Mouse (Mus musculus): ENCODE measurements at regions not wholly inside any gene's neighbourhood (a gene's known extent, or its start where the extent isn't known, plus 50 kb on each side); places are given as distances from the start of the nearest gene placed in this dataset.
"Not testable (repeated sequence)": the region's sequence is repeated elsewhere in the genome, so short reads cannot be mapped to it uniquely, and the experiment has no call there.

- Histone ChIP-seq H3K27ac (no peak overlapping the region), H3K9me3 (replicated peaks; ENCODE audit: low read length) (no peaks in the 10 kb centered on the region), H3K36me3 (ENCODE audit: insufficient read depth, low read length) (no peaks in the 10 kb centered on the region), H3K9ac (ENCODE audit: low read depth, low read length) (no peak overlapping the region), H3K4me3 (replicated peaks; ENCODE audit: low read depth, low read length) (no peak overlapping the region), H3K4me2 (ENCODE audit: low read length) (no peak overlapping the region), H3K27me3 (ENCODE audit: insufficient read depth, low read length) (no peaks in the 10 kb centered on the region), H3K4me1 (replicated peaks; ENCODE audit: insufficient read depth, low read length) (no peaks in the 10 kb centered on the region)
- ATAC-seq (replicated peaks; ENCODE audit: low FRiP score, low read depth) (no peak), DNase-seq (ENCODE audit: low spot score) (no peak)
- TF ChIP-seq CTCF (IDR thresholded peaks at IDR 0.05; ENCODE audit: low read depth) = no peak
- WGBS = 100% methylated on average over 1 of the region's 1 CpGs
Observed at GRCm38 (mm10) chr9:51654645-51655044, 110.5 kb upstream of the Arhgap20 start.

GRCm38 (mm10) chr9:51657796-51658195 is 107.3 kb upstream of the Arhgap20 start:
- no peaks in the 10 kb centered on the region for H3K27me3 ChIP-seq (ENCODE audit: insufficient read depth, low read length)
- no peak overlapping the region for H3K9ac ChIP-seq (ENCODE audit: low read depth, low read length)
- H3K4me1 ChIP-seq (replicated peaks; ENCODE audit: insufficient read depth, low read length) = no peaks in the 10 kb centered on the region
- no peak for DNase-seq (ENCODE audit: low spot score)
- H3K36me3 ChIP-seq (ENCODE audit: insufficient read depth, low read length) = no peaks in the 10 kb centered on the region
- no peaks in the 10 kb centered on the region for H3K9me3 ChIP-seq (replicated peaks; ENCODE audit: low read length)
- H3K4me3 ChIP-seq (replicated peaks; ENCODE audit: low read depth, low read length) = no peak overlapping the region
- TF ChIP-seq CTCF (IDR thresholded peaks at IDR 0.05; ENCODE audit: low read depth) = no peak
- 76% methylated on average over 1 of the region's 1 CpGs for WGBS
- H3K27ac ChIP-seq = no peak overlapping the region
- no peak overlapping the region for H3K4me2 ChIP-seq (ENCODE audit: low read length)
- ATAC-seq (replicated peaks; ENCODE audit: low FRiP score, low read depth) = no peak

GRCm38 (mm10) chr9:51660908-51661874 is 103.9 kb upstream of the Arhgap20 start:
- Histone ChIP-seq H3K4me1 (replicated peaks; ENCODE audit: insufficient read depth, low read length) (no peaks in the 10 kb centered on the region), H3K4me3 (replicated peaks; ENCODE audit: low read depth, low read length) (no peak overlapping the region), H3K9me3 (replicated peaks; ENCODE audit: low read length) (no peaks in the 10 kb centered on the region), H3K27me3 (ENCODE audit: insufficient read depth, low read length) (no peaks in the 10 kb centered on the region), H3K9ac (ENCODE audit: low read depth, low read length) (no peak overlapping the region), H3K4me2 (ENCODE audit: low read length) (no peak overlapping the region), H3K27ac (no peak overlapping the region), H3K36me3 (ENCODE audit: insufficient read depth, low read length) (no peaks in the 10 kb centered on the region)
- TF ChIP-seq CTCF (IDR thresholded peaks at IDR 0.05; ENCODE audit: low read depth) = no peak
- 51% methylated on average over 7 of the region's 7 CpGs for WGBS
- ATAC-seq (replicated peaks; ENCODE audit: low FRiP score, low read depth) = no peak
- peak; percentile 46 for DNase-seq (ENCODE audit: low spot score)

GRCm38 (mm10) chr9:51661911-51662310 is 103.2 kb upstream of the Arhgap20 start:
- Histone ChIP-seq H3K9me3 (replicated peaks; ENCODE audit: low read length) (no peaks in the 10 kb centered on the region), H3K36me3 (ENCODE audit: insufficient read depth, low read length) (no peaks in the 10 kb centered on the region), H3K27ac (no peak overlapping the region), H3K9ac (ENCODE audit: low read depth, low read length) (no peak overlapping the region), H3K4me2 (ENCODE audit: low read length) (no peak overlapping the region), H3K4me3 (replicated peaks; ENCODE audit: low read depth, low read length) (no peak overlapping the region), H3K4me1 (replicated peaks; ENCODE audit: insufficient read depth, low read length) (no peaks in the 10 kb centered on the region), H3K27me3 (ENCODE audit: insufficient read depth, low read length) (no peaks in the 10 kb centered on the region)
- no peak for TF ChIP-seq CTCF (IDR thresholded peaks at IDR 0.05; ENCODE audit: low read depth)
- 81% methylated on average over 2 of the region's 2 CpGs for WGBS
- no peak for DNase-seq (ENCODE audit: low spot score)
- ATAC-seq (replicated peaks; ENCODE audit: low FRiP score, low read depth) = no peak

- H3K9me3 ChIP-seq (replicated peaks; ENCODE audit: low read length) = no peaks in the 10 kb centered on the region
- no peak for ATAC-seq (replicated peaks; ENCODE audit: low FRiP score, low read depth)
- no peak overlapping the region for H3K27ac ChIP-seq
- no peak overlapping the region for H3K9ac ChIP-seq (ENCODE audit: low read depth, low read length)
- TF ChIP-seq CTCF (IDR thresholded peaks at IDR 0.05; ENCODE audit: low read depth) = no peak
- H3K4me2 ChIP-seq (ENCODE audit: low read length) = no peak overlapping the region
- no peaks in the 10 kb centered on the region for H3K4me1 ChIP-seq (replicated peaks; ENCODE audit: insufficient read depth, low read length)
- WGBS = 36% methylated on average over 1 of the region's 1 CpGs
- no peak overlapping the region for H3K4me3 ChIP-seq (replicated peaks; ENCODE audit: low read depth, low read length)
- H3K36me3 ChIP-seq (ENCODE audit: insufficient read depth, low read length) = no peaks in the 10 kb centered on the region
- DNase-seq (ENCODE audit: low spot score) = peak; percentile 28
- H3K27me3 ChIP-seq (ENCODE audit: insufficient read depth, low read length) = no peaks in the 10 kb centered on the region
Observed at GRCm38 (mm10) chr9:51664353-51664752, 100.8 kb upstream of the Arhgap20 start.

GRCm38 (mm10) chr9:51664876-51665275 is 100.3 kb upstream of the Arhgap20 start:
- H3K36me3 ChIP-seq (ENCODE audit: insufficient read depth, low read length) = no peaks in the 10 kb centered on the region

GRCm38 (mm10) chr9:51668976-51669375 is 96.2 kb upstream of the Arhgap20 start:
- H3K27me3 ChIP-seq (ENCODE audit: insufficient read depth, low read length); H3K9ac ChIP-seq (ENCODE audit: low read depth, low read length); H3K9me3 ChIP-seq (replicated peaks; ENCODE audit: low read length); H3K36me3 ChIP-seq (ENCODE audit: insufficient read depth, low read length); DNase-seq (ENCODE audit: low spot score); H3K4me3 ChIP-seq (replicated peaks; ENCODE audit: low read depth, low read length); ATAC-seq (replicated peaks; ENCODE audit: low FRiP score, low read depth); H3K27ac ChIP-seq; H3K4me2 ChIP-seq (ENCODE audit: low read length); H3K4me1 ChIP-seq (replicated peaks; ENCODE audit: insufficient read depth, low read length): not testable (repeated sequence)
- 95% methylated on average over 12 of the region's 12 CpGs for WGBS

More at GRCm38 (mm10) chr9:51664876-51665275, 100.3 kb upstream of the Arhgap20 start:
- ATAC-seq (replicated peaks; ENCODE audit: low FRiP score, low read depth) = no peak
- Histone ChIP-seq H3K9ac (ENCODE audit: low read depth, low read length) (no peak overlapping the region), H3K27ac (no peak overlapping the region), H3K4me3 (replicated peaks; ENCODE audit: low read depth, low read length) (no peak overlapping the region), H3K4me2 (ENCODE audit: low read length) (no peak overlapping the region), H3K27me3 (ENCODE audit: insufficient read depth, low read length) (no peaks in the 10 kb centered on the region), H3K4me1 (replicated peaks; ENCODE audit: insufficient read depth, low read length) (no peaks in the 10 kb centered on the region), H3K9me3 (replicated peaks; ENCODE audit: low read length) (no peaks in the 10 kb centered on the region)
- no peak for DNase-seq (ENCODE audit: low spot score)
- TF ChIP-seq CTCF (IDR thresholded peaks at IDR 0.05; ENCODE audit: low read depth) = no peak

Data from kidney, postnatal 0 days (tissue).